Mouse (Mus musculus) heart, adult 9 months (tissue): Measurements from ENCODE around the gene Foxred2.

Source experiments
- DNase-seq, 2 experiments: peaks; one replicate each; pipeline ENCODE4 v3.0.0; 2022; ENCODE audit warnings: low spot score in 2 of 2

The Foxred2 gene

DNA sequence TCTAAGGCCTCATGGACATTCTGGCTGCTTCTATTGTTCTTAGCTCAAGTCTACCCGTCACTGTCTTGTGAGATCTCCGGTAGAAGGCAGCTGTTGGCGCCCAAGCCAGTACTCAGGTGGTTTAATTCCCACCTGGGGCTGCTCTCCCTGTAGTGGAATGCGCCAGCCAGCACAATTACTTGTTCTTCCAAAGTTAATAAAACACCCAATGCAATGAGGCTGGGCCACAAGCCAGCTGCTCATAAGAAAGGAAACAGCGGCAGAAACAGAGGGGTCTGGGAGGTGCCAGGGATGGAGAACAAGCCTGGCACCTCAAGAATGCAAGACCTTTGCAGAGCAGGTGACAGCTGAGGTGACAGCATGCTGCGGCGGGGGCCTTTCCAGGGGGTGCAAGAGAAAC lies 7.5 kb downstream of the Foxred2 start:
- DNase-seq: no peak

- peak; percentile 47 to 76 for DNase-seq
Measured at GRCm38 (mm10) chr15:77945711-77946110, 10.8 kb downstream of the Foxred2 start.

- no peak for DNase-seq
Measured at GRCm38 (mm10) chr15:77941563-77941962, 15.0 kb downstream of the Foxred2 start.

DNA sequence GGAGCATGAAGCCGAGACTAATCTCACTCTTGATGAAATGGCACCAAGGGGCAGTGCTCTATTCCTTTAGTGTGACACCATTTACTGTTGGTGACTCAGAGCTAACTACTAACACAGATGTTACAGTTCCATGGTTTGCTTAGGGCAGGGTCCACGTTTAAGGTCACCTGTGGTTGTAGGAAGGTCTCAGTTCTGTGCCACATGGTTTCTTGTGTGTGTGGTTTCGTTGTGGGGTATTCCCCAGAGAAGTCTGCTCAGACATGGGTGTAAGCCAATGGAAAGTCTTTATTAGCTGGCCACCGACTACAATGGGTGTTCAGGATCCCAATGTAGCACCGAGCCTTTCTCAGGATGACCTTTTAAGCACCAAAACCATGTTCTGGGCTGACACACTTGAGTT lies 18.0 kb downstream of the Foxred2 start:
- no peak for DNase-seq

- DNase-seq: no peak
Measured at GRCm38 (mm10) chr15:77935673-77936375, 20.7 kb downstream of the Foxred2 start.

DNA sequence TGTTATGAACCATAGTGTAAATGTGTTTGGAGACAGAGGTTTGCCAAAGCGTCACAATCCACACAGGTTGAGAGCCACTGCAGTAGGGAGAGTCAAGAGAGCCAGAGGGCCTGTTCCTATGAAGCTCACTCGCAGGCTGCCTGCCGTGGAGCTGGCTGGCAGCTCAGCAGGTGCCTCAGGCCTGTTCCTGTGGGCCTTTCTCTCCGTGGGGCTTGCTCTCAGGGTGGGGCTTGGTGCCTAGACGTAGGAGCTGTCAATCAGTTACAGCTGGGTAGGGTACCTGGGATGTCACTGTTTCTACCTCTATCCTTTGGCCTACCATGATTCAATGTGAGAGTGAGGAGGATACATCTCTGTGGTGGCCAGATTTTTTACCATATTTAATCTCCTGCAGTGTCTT lies 21.6 kb downstream of the Foxred2 start:
- DNase-seq: no peak

DNA sequence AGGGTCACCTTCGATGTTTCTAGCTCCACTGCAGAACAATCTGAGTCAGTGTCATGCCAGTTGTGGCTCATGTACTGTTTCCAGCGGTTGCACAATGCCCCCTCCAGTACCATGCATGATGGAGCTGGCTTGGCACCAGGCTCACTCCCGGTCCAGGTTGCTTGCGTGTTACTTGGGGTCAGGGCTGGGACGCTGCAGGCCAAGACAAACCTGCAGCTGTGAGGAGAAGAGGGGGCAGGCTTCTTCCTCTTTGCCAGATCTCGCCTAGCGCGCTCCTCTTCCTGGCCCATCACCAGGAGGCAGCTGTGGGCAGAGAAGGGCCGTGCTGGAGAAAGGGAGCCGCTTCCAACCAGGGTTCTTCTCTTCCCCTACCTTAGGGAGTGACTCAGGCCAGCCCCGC lies 22.2 kb downstream of the Foxred2 start:
- DNase-seq: no peak

- peak; percentile 95 to 99 for DNase-seq
Measured at GRCm38 (mm10) chr15:77933770-77934169, 22.8 kb downstream of the Foxred2 start.

DNA sequence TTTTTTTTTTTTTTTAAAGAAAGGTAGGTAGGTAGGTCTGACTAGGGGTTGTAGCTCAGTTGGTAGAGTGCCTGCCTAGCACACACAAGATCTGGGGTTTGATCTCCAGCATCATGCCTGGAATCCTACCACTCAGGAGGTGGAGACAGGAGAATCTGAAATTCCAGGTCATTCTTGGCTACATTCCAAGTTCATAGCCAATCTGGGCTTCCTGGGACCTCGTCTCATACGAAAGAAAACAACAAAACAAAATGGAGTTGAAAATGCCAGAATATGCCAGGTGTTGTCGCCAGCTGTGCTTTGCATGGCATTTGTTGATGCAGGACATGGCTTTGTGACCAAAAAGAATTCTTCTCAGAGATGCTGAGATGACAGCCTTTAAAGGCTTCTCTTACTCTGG lies 23.3 kb downstream of the Foxred2 start:
- DNase-seq: no peak

GRCm38 (mm10) chr15:77931689-77932016 lies 24.9 kb downstream of the Foxred2 start:
- DNase-seq: peak; percentile 37 to 56

GRCm38 (mm10) chr15:77930986-77931688 lies 25.4 kb downstream of the Foxred2 start:
- DNase-seq: no peak

DNA sequence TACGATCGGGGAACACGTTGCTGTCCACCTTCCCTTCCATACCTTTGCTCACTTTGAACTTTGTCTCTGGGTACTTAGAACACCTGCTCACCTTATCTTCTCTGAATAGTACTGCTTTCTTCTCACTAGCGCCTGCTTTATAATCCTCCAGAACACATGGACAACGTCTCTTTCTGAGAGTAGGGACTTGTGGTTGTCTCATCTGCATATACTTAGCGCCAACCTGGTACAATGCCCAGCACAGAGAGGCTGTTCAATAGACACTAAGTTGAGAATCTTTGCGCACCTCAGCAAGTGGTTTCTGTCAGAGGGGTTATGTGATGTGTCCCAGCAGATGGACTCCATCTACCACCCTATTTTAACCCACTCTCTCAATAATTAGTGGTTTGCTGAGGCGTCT lies 26.7 kb downstream of the Foxred2 start:
- no peak for DNase-seq

DNA sequence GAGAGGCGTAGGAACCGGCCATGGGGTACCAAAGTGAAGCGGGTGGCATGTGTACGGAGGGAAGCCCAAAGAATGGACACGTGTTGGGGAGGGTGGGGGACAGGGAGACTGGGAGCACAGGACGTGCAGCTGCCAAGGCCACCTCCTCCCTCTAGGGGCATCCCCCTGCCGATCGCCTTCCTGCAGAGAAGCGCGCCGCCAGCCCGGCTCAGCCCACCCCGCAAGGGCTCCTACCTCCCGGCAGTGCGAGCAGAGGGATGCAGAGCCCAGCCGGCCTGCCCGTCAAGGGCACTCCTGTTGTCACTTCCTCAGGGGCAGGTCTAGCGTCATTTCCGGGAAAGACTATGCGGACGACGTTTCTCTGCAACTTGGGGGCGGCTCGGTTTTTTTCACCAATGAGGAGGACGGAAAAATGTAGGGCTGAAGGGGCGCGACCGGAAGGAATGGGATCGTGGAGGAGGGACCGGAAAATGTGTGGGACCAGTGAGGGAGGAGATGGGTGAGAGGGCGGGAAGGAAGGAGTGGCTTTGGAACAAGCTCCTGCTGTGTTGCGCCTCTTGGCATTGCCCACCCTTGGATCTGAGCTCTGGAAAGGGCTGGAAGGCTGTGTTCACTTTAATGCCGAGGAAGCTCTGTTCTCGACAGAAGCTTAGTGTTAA lies 27.7 kb downstream of the Foxred2 start, which contains the start of gene Txn2:
Gene Txn2, minus strand, starts transcription at position 334 of the 659 bp plus-strand sequence.
- DNase-seq: peak; percentile 99

GRCm38 (mm10) chr15:77928091-77928490 lies 28.4 kb downstream of the Foxred2 start:
- no peak for DNase-seq

DNA sequence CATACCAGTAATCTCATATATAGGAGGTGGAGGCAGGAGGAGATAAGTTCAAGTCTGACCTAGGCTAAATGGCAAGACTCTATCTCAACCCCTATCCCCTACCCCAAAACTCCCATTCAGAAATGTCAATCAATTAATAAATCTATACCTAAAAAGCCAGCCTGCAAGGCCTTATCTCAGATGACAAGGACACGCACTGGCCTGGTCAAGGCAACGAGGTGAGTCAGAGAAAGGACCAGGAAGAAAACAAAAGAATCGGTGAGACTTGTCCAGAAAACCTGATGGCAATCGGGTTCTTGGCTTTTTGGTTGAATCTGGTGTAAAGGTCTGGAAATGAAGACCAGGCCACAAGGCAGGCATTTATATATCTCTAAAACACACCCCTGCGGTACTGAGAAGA lies 29.6 kb downstream of the Foxred2 start:
- DNase-seq: no peak

DNA sequence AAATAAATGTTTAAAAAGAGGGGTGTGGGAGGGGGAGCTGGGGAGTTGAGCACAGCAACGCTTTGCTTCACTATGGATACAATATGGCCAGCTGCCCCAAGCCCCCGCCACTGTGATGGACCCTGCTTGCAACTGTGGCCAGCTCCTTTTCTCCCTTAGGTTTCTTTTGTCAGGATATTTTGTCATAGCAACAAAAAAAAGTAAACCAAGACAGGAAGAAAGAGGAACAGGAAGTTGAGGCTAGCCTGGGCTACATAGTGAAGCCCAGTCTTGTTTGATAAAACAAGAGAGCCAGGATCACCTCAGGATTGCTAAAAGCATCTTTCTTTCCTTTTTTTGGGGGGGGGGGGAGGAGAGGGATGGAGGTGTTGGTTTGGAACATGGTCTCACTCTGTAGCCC lies 31.3 kb downstream of the Foxred2 start:
- no peak for DNase-seq

GRCm38 (mm10) chr15:77923267-77924035 lies 33.1 kb downstream of the Foxred2 start:
- DNase-seq: no peak

DNA sequence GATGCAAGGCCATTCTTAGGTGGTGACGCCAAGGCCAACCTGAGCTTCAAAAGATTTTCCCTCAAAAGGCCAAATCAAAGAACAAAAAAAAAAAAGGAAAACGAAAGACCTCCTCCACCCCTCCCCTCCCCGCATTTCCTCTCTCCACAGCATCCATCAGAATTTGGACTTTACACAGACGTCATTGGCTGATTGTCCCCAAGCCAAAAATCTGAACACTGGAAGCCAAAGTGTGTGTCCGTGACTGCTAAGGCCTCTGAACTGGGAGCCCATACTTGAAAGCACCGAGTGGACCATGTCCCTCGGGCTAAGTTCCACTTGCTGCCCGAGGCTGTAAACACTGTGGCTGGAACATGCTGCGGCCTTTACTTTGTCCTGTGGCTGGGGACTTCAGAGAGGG lies 33.8 kb downstream of the Foxred2 start:
- no peak for DNase-seq

DNA sequence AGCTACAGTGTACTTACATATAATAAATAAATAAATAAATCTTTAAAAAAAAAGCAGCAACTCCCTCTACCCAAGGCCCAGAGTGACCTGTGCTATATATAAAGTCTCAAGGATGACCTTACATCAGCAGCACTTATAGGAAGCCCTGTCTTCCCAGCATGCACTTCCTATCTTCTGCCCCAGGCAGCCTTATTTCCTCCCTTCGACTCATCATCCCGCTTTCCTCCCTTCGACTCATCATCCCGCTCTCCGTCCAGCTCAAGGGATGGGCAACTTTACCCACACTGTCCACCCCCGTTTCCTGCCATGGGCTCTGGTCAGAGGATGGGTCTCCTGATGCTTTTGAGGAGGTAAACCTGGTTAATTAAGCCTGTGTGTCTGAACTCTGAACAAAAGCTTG lies 34.9 kb downstream of the Foxred2 start:
- DNase-seq: no peak

- no peak for DNase-seq
Measured at GRCm38 (mm10) chr15:77920511-77921462, 35.7 kb downstream of the Foxred2 start.

GRCm38 (mm10) chr15:77919441-77919840 lies 37.1 kb downstream of the Foxred2 start:
- DNase-seq: no peak
